Mouse (Mus musculus): ENCODE data around the gene Izumo4.
A peak's percentile ranks its signal among the peaks of the same experiment; 100 is the strongest.

Izumo4 gene

GRCm38 (mm10) chr10:80732611-80733101 lies 30.7 kb downstream of the Izumo4 start:
- DNase-seq = peak in 1 of 2 experiments; percentile 54

- DNase-seq = peak; percentile 57 to 65
These were observed 34.7 kb downstream of the Izumo4 start for GRCm38 (mm10) chr10:80736731-80737130.

DNA sequence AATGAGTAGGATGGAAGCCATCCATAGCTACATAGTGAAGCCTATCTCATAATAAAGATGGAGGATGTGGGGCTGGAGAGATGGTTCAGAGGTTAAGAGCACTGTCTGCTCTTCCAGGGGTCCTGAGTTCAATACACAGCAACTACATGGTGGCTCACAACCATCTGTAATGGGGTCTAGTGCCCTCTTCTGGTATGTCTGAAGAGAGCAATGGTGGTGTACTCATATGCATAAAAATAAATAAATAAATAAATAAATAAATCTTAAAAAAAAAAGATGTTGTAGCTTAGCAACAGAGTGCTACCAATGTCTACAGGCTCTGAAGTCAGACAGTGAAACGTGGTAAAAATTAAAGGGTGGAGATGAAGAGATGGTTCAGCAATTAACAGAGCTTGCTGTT lies 36.7 kb downstream of the Izumo4 start:
- no peak for DNase-seq

DNA sequence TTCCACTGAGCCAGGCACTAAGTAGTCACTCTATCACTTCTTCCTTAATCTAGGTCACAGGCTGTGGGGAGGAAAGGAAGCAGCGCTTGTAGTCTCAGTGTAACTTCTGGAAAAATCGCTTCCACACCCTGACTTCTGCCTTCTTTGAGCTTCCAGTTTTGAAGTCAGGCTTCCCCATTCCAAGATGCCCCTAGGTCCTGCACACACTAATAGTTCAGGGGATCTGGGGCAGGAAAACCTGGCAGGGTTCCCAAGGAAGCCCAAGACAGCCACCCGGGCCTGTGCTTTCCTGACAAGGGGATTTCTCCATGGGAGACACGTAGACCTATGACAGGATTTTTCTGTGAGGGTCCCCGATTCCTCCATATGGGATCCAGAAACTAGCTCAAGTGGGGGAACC lies 39.2 kb downstream of the Izumo4 start:
- peak in 1 of 2 experiments; percentile 39 for DNase-seq

DNA sequence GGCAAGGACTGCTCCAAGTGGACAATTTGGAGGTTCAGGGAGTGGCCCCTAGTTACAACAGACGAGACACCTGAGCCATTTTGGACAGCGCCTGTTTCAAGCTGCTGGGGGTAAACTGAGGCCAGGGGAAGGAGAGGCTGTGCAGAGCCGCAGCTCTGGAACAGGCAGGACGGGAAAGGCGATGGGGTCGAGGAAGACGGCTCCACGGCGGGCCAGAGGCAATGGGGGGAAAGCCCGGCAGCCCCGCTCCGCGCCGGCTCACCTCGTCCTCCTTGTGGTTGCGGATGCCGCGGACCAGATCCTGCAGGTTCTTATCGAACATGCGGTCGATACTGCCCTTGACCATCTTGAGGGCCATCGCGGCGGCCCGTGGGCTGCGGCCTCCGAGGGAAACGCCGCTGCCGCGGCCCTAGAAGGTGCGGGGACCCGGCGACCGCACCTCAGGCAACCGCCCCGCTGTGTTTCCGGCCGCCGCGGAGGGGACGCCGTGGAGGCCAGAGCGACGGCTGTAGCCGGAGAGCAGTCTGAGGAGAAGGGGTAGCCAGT lies 39.7 kb downstream of the Izumo4 start:
- no peak for DNase-seq

- peak; percentile 94 to 96 for DNase-seq
These were observed 40.4 kb downstream of the Izumo4 start, which contains the start of gene Ap3d1 for GRCm38 (mm10) chr10:80742180-80742978. Ap3d1 (minus strand) TSS chr10:80742264.

DNA sequence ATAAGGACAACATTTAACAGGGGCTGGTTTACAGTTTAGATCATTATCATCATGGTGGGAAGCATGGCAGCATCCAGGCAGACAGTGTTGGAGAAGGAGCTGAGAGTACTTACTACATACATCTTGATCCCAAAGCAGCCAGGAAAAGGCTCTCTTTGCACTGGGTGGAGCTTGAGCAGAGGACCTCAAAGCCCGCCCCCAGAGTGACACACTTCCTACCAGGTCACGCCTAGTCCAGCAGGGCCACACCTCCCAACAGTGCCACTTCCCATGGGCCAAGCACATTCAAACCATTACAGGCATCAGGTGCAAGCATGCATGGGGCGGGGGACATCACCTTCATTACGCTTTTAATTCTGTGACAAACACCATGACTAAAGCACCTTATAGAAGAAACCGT lies 42.3 kb downstream of the Izumo4 start:
- no peak for DNase-seq

- DNase-seq = peak; percentile 88 to 89
These were observed 45.4 kb downstream of the Izumo4 start for GRCm38 (mm10) chr10:80747410-80747809.

- no peak for DNase-seq
These were observed 46.6 kb downstream of the Izumo4 start for GRCm38 (mm10) chr10:80748609-80749008.

- DNase-seq = peak; percentile 56 to 64
These were observed 49.3 kb downstream of the Izumo4 start for GRCm38 (mm10) chr10:80751188-80751832.

GRCm38 (mm10) chr10:80752079-80752625 lies 50.2 kb downstream of the Izumo4 start:
- peak; percentile 47 to 59 for DNase-seq

GRCm38 (mm10) chr10:80754594-80755290 lies 52.8 kb downstream of the Izumo4 start, which contains the start of gene Dot1l:
Dot1l (plus strand) TSS chr10:80755206.
- DNase-seq = peak; percentile 98 to 99
